Mouse (Mus musculus) liver (tissue): Measurements from ENCODE around the gene Slc27a1.

Experiments
- DNase-seq: peaks from one replicate; pipeline ENCODE4 v3.0.0-alpha.2; 2020; ENCODE audit warnings: mixed read lengths

Slc27a1 gene

DNA sequence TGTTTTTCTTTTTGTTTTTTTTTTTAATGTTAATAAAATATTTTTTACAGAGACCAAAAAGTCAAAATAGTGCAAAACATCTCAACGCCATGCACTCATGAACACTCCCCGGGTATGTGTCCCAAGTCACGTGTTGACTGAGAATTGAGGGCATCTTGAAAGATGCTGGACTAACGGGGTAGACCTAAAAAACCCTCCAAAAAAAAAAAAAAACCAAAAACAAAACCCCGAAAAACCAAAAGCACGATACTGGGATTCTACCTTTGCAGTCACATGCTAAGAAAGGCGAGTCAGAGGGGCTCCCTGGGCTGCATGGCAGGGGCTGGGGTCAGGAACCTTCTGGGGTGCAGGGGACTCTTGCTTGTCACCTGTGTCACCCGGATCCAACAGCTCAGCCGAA is 58.1 kb downstream of the Slc27a1 start:
- DNase-seq: no peak

DNA sequence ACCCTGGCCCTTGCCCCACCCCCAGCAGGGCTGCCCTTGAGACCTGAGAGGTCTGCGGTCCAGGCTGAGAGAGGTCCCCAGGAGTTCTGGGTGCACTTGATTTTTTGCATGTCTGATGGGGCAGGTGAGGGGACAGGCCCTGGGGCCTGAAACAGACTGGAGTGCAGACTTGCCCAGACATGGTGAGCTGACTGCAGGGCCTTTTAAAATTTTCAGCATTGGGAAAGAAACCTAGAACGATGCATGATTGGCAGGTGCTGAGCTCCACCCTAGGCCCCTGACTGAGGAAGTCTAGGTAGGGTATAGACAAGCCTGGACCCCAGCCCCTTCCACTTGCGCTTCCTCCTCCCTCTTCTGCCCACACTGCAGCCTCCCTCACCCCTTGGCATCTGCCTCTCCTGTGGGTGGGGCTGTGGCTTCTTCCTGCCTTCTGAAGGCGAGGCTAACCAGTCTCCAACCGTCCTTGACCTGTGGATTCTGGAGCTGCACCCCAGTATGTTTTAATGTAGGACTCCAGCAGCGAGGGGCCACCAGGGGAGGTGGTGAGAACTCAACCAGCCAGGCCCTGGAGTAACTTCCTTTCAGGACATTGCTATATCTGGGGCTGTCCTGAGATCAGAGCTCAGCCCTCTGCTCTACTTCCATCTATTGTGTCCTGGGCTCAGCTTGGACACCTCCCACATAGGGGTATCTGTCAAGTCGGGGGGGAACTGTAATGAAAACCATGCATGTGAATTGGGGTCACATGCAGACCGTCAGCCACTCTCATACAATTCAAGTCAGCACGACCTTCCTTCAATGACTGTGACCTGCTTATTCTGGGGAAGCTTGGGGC is 58.8 kb downstream of the Slc27a1 start:
- no peak for DNase-seq

DNA sequence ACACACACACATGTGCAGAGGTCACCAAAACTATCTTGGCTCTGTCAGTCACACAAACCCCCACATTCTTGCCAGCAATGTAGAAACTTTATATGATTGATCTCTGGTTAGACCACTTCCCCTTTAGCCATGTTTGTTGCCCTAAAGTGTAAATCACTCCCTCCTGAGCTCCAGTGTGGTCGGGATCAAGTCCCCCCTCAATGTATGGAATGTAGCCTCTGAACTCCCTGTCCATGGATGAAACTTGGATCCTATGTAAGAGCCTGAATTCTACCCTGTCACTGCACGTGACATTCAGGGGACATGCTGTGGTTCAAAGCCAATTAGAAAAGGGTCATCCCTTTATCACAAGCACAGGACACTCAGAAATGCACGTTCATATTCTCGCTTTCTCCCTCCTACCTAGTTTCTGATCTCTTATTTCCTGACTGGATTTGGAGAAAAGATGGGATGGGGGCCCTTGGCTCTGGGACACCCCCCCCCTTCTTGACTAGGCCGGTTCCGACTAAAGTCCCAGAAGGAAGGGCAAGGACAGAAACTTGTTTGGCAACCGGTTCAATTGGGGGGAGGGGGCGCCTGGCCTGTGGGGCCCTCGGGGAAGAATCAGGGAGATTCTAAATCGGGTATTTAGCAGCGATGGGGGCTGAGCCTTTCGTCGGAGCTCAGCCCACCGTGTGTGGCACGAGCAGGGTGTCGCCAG is 59.9 kb downstream of the Slc27a1 start:
- DNase-seq: no peak

DNA sequence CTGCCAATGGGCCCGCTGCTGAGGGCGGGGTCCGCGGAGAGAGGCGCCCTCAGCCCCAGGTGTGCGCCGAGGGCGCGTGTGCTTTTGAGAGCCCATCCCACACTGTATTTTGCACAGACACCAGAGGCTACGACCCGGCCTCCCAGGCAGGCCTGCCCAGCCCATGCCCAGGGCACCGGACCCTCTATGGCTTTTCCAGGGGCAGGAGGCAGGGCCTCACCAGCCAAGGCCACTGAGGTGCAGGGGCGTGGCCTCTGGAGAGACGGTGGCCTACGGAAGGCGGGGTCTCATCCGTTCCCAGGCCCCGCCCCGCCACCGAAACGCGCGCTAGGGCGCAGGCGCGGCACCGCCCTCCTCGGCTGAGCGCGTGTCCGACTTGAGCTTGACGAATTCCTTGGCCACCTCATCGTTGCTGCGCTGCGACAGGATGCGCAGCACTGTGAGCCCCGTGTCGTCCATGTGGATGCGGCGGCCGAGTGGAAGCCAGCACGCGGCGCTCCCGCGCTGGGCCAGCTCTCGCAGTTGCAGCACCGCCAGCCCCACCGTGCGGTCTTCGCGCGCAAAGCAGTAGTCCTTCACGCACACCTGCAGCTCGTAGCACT is 60.5 kb downstream of the Slc27a1 start:
- DNase-seq: peak; percentile 91

DNA sequence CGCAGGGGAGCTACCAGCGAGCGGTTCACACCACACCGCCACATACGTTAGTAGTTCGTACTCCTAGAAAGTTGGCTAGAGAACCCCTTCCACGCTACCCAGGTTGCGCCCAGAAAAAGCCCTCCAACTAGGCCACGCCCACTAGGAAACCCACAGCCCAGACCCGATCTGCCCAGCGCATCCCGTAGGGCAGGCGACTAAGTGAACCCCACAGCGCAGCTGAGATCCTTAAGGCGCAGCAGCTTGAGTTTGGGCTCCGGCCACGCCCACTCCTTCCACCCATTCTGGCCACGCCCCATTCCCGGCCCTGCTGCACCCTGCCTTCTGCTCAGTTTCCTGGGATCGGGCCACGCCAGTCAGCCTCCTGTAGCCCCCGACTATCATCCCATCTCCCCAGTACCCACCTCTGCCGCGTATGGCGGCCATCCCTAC is 61.1 kb downstream of the Slc27a1 start:
- DNase-seq: peak; percentile 68

DNA sequence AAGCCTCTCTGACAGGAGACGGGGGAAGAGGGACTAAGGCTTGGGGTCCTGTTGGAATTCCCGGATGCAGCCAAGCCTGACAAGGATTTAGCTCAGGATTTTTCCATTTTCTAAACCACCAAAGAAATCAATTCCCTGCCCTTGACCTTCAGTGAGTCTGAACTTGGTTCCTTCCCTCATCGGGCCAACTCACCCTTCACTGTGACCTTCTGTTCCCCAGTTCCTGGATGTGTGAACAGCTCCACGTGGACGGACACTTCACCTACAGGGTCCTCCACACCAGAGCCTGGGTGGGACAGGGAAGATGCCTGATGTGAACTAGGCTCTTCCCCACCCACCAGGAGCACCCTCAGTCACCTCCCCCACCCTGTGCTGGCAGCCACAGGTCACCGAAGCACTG is 62.1 kb downstream of the Slc27a1 start:
- no peak for DNase-seq

DNA sequence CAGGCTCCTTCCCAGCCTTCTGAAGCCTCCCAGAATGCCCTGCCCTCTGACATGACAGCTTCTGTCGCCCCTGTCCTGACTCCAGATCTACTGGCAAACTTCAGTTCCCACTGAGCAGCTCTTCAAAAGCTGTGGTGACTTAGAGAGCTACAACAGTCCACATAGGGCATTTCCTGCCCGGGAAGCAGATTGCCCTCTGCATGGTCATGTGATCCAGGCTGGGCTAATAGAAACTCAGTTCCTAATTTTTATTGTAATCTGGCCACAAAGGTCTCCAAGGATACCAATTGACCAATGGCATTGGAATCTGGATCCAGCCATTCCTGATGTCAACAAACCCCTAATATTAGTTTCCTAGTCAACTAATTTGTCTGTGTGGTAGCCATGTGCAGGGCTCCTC is 63.2 kb downstream of the Slc27a1 start:
- DNase-seq: no peak

DNA sequence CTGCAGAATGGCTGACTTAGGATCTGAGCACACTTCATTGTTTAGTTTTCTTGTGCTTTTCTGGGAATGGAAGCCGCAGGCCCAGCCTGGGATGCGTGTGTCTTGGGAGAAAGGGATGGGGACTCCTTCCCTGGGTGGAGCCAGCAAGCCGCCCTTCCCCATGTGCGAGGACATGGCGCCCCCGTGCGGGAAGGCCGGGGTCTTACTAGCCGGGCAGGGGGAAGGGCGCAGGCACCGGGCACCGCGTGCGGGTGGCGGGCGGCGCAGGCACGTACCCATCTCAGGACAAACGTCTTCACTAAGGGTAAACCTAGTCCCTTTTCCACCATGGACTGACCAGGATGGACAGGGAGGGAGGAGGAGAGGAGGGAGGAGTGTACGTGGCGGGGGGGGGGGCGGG is 64.5 kb downstream of the Slc27a1 start:
- peak; percentile 66 for DNase-seq

DNA sequence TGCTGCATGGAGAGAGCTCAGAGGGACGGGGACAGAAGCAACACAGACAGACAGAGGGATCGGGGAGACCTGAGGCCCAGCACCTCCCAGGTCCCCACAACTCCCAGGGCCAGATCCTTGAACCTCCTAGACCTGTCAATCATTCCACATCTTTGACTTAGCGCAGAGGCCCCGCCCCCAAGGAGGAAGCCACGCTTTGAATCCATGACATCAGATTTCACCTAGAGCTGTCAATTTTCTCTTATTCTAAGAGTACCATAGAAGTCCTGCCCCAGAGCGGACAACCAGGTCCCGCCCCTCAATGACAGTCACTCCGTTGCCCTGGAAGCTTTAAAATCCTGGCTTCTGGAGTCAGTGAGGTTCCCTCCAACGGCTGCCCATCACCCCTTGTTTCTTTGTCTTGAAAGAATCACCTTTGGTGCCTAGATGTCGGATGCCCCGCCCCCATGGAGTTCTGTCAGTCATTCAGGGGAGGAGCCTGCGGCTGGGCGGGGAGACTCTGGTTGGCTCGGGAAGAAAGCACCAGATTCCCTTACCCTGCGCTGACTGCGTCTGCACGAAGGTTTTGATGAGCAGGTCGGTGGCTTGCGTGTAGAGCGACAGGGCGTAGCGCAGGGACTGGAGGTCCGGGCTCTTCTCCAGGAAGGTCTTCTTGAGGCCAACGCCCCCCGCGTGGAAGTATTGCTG is 65.4 kb downstream of the Slc27a1 start:
- peak; percentile 81 for DNase-seq
